Mouse (Mus musculus) inflammation-experienced regulatory T-cells, adult 6 months (primary cell): ENCODE results near the gene March6. TPM values are rescaled to one million over a fixed set of nuclear protein-coding genes. Genes with fewer than 3 reads are reported as not detected.
A peak's percentile ranks its signal among the peaks of the same experiment; 100 is the strongest.

Experiments used
- ATAC-seq: one replicate; pipeline ENCODE4 v1.8.0; 2017
- polyA plus RNA-seq, 3 experiments: library from polyadenylated mRNA; unstranded; fragments of 100-300 nt; shearing (Covaris generic); gene quantifications; one replicate each; pipeline ENCODE4 v1.2.1; 2017

The March6 gene
- polyA plus RNA-seq, 3 experiments from 2014 or later: 21.4 to 25.1 (median 22.7) TPM

DNA sequence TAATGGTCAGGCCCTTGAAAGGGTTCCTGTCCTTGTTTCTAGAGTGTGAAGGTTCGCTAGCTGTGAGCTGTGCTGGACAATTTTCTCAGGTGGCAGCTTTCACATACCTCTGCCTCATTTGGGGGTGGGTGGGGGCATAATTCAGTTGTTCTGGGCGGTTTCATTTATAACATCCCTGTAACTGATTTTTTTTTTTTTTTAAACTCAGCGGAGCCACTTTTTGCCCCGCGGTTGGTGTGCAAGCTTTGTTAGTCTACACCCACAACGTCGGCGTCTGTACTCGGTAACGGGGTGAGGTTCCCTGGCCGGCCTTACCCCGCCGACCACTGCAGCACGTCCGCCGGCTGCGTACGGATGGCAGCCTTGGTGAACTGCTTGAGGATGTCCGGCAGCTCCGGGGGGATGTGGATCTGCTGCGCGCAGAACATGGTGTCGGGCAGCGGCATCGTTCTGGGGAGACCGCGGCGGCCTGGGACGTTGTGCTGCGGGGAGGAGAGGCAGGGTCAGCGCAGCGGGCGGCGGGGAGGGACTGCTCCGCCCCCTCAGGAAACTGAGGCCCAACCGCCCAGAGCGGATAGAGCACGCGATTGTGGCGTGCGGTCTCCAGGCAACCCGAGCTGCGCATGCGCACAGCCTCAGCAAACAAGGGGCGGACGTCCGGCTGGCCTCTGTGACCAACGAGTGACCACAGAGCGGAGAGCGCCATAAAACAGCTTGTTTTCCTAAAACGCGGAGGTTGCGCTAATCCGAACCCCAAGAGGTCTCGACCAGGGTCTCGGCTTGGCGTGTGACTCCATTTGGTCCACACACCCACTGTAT, 77.5 kb downstream of the March6 start, which contains the start of gene Ropn1l:
TSS of gene Ropn1l (minus strand) at position 640 of the 819 bp plus-strand sequence.
- ATAC-seq: peak; percentile 57

DNA sequence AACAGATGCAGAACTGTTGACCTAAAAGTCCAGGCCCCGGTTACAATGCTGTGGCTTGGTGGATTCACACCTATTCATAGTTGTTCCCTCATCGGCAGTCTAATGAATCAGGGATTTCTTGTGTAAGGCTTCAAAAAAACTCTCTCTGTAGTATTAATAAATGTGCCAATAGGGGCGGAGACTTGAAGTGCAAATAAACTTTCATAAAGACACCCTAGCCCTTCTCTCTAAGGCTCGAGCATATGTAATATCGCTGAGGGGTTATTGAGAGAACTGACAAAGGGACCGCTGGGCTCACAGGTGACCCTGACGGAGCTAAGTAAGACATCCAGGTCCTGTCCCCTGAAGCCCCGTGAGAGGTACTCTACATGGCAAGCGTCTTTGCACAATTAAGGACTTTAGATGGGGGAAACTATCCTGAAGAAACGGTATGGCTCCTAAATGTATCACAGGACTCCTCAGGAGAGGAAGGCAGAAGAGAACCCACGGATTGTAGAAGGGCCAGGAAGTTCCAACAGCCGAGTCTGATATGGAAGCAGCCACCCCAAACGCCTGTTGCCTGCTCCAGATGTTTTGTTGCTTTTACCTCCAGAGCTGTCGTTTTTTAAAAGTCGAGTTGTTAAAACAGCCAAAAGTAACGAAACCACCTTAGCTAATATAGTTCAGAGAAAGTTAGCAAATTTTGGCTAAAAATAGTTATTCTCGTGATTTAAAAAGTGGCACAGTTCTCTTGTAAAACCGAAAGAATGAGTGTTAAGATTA, 78.3 kb downstream of the March6 start:
- ATAC-seq: peak; percentile 14

DNA sequence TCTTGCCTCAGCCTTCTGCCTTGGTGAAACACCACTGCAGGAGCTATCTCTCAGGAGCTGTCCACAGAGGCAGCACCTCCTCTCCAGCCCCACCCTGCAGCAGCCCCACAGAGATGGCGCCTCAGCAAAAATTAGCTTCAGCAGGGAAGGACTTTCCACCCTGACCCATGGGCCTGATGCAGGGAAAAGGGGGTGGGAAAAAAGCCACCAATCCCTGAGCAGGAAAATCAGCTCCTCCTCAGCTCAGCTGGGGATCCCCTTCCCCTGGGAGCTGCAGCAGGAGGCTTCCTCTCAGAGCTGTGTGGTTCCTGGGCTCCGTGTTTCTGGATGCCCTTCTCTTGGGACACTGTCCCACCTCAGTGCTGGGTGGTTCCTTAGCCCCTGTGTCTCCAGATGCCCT, 81.1 kb downstream of the March6 start:
- no peak for ATAC-seq

DNA sequence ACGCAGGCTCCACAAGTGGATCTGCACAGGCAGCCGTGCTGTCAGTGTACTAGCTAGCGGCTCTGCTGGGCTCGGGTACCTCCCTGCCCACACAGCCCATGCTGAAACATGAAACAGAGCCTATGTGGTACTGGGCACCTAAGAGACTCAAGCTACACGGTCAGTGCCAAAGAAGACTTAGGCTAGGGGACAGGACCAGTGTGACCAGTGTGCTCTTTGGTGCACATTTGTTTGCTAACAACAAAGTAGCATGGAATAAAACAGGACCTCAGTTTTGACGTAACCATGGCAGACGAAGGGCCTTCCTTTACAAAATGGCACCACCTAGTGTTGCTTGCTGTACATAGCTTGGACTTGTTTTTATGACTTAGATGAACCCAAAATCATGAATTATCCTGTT, 83.7 kb downstream of the March6 start:
- ATAC-seq: no peak

DNA sequence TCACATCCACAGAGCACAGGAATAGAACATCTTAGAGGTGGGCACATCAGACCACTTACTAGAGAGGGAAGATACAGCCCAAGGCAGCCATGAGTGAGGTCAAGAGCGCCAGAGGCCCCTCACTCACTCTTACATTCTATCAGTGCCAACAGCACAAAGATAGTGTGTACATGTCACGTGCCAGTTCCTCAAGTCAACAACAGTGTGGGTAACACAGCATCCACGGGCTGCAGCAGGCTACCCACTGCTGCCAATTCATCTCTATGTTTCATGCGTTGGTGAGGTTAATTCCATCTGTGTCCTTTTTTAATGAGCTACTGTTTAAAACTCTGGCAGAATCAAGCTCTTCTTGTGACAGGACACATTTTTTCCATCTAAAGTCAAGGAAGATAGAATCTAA, 88.2 kb downstream of the March6 start:
- no peak for ATAC-seq

- ATAC-seq: no peak
These were observed 88.9 kb downstream of the March6 start for GRCm38 (mm10) chr15:31441996-31442395.

DNA sequence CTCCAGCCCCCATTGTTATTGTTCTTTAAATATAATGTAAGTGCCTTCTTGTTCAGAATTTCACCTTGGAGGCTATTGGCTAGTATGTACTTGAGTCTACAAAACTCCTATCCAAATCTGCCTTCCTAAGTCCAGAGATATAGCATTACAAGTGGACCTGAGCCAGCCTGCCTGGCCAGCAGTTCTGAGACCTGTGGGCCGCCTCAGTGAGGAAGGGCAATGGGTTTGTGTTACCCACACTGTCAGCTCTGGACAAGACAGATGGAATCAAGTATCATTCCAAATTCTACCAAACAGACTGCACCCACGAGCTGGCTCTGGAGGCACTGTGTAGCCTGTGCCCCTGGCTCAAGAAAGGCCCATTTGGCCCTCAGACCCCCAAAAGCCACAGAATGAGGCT, 94.0 kb downstream of the March6 start:
- no peak for ATAC-seq

DNA sequence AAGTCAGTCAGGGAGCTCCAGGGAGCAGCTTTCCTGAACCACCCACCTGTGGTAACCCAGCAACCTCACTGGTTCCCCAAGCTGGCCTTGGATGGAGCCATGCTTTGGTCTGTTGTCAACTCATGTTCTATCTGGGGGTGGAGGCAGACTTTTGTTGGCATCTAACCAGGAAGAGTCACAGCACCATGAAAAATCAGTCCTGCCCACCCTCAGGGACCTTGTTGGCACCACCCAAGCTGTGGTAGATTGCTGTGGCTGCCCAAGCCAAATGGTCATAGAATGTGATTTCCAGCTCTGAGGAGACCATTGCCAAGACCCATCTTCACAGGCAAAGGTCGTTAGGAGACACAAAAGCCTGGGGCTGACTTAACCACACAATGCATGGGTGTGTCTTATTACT, 94.8 kb downstream of the March6 start:
- no peak for ATAC-seq

- ATAC-seq: no peak
These were observed 97.1 kb downstream of the March6 start for GRCm38 (mm10) chr15:31433768-31434167.

GRCm38 (mm10) chr15:31431847-31432246, 99.0 kb downstream of the March6 start:
- no peak for ATAC-seq

DNA sequence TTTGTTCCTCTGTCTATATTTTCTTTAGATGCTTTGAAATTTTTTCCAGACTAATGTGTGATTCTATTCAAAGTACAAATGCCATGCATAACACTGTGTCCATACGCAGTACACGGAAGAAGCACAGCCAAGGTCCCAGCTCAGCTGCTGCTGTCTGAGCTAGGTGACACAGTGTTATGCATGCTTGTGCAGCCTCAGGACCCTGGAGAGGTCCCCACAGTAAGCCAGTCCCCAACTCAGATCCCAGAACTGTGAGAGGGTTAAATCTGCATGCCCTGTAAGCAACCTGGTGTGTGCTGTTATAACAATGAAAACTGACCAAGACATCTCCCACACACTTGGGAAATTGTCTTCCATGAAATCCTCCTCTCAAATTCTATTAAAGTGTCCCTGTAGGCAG, 100.8 kb downstream of the March6 start:
- no peak for ATAC-seq

DNA sequence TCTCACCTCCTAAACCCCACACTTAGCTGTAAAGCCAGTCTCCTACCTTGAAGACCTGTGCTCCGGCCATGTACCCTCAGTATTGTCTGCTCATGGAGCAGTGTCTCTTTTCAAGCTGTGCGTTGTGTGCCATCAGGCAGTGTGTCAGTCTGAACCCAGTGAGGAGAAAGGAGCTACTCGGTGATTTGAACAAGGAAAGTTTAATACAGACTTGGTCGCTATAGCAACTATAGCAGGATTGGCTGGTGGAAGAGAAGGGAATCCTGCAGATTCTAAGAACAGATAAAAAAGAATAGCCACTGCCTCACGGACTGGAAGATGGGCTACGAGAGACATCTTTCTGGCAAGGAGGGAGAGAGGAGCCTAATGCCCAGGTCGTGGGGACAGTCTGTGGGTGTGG, 101.4 kb downstream of the March6 start:
- ATAC-seq: no peak

DNA sequence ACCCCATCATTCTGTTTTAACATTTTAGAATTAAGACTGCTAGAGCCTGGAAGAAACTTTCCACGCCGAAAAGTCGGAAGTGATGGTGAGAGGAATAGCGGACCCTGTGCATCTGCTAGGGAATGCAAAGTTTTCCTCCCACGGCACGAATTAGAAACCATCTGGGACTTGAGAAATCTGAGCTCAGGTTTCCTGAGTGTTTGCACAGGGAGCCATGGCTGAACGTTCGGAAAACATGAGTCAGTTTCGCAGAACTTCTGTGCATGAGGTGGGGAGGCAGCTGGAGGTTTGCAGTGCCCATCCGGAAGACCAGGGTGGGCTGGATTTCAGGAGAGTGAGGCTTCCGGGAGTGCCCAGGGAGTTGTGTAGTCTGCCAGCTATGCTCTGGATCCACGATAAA, 102.3 kb downstream of the March6 start:
- no peak for ATAC-seq

GRCm38 (mm10) chr15:31427390-31427789, 103.5 kb downstream of the March6 start:
- ATAC-seq: no peak

GRCm38 (mm10) chr15:31426066-31426706, 104.7 kb downstream of the March6 start:
- no peak for ATAC-seq

- no peak for ATAC-seq
These were observed 108.0 kb downstream of the March6 start for GRCm38 (mm10) chr15:31422649-31423369.

- no peak for ATAC-seq
These were observed 111.8 kb downstream of the March6 start for GRCm38 (mm10) chr15:31419037-31419436.

GRCm38 (mm10) chr15:31418686-31419024, 112.2 kb downstream of the March6 start:
- no peak for ATAC-seq

DNA sequence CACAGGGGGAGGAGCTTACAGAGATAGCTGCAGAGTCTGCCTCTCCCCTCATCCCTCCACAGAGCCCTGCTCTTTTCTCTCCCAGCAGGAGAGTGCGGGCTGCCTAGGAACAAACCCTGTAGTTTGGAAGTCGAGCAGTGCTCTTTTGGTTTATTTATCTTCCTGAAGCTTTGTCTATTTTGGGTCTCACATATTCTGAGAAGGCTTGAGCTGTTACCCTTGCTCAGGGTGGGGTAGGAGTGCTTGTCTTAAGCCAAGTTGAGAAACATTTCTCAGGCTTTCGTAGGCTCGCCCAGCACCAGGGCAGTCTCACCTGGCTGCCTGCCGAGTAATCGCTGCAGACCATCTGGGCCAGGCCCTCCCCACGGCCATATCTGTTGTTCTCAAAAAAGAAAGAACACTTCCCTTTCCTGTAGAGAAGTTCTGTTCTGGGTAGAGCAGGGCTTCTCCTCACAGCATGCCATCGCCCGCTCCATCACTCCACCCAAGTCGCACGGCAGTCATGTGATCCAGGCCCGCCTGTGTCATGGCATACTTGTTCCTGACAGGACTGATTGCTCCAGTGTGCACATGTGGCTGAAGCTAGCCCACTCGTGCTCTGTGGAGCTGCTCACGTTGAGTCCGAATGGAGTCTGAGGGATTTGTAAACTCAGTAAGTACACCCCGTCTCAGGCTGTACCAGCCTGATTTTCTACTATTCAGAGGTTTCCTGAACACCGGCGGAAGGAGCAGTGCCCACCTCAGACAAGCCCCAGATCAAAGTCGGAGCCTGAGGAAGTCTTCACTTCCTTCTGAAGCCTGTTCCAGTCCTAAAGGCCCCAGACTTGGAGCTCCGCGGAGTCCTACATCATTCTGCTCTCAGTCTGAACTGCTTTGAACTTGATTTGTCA, 112.8 kb downstream of the March6 start:
- peak; percentile 48 for ATAC-seq

DNA sequence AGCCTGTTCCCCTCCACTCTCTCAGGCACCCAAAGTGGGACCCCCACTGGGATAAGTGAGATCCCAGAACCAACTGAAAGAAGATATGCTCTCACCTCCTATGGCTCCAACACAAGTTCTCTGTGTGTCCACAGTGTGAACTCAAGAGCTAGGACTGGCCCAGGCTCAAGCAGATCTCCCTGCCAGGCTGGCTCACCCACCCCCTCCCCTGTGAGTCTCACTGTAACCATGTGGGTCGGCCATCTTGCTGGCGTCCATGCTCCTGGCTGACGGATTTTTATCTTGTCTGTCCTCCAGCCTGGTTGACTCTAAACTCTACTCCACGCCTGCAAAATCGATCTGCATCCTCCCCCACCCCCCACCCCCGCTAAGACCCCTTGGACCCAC, 113.5 kb downstream of the March6 start:
- ATAC-seq: no peak

GRCm38 (mm10) chr15:31415181-31415580, 115.7 kb downstream of the March6 start:
- no peak for ATAC-seq
